Mouse (Mus musculus): ENCODE results near the gene Gnb1l. TPM values are rescaled to one million over a fixed set of nuclear protein-coding genes. Genes with fewer than 3 reads are reported as not detected.

The Gnb1l gene
- polyA plus RNA-seq, 2 experiments, result 6.0 to 7.7 TPM

DNA sequence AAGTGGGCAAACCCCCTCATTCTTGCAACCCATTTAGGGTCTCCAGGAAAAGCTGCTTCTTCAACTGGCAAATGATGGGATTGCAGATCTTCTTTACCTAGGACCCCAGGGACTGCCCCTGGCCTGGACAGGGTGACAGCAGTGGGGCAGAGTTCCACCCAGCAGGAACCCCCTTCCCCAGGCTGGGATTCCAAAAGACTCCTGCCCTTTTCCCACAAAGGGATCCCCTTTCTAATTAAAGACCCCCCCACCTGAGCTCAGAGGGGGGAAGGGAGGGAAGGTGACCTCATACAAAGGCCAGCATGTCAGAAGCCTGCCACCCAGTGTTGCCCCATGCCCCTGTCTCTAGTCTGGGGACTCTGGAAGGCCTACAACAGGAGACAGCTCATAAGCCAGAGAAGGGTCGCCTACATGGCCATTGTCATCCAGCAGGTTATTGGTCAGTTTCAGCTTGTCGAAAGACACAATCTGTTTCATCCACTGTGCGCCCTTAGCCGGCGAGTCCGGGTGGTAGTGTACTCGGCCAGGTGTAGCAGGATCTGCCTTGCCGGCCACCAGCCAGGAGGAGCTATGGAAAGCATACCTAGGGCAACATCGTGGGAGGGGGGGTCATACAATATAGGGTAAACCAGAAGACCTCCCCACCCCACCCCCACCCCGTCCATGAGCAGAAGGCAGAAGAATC, 85.3 kb downstream of the Gnb1l start:
- Histone ChIP-seq H3K9me3 (ENCODE audit: control insufficient read depth, low read length) (no peaks in the 10 kb centered on the region), H3K36me3 (replicated peaks; ENCODE audit: control insufficient read depth, insufficient read depth, low read depth) (no peaks in the 10 kb centered on the region), H3K27ac (no peak overlapping the region), H3K4me1 (replicated peaks; ENCODE audit: control insufficient read depth in 2 of 2, insufficient read depth in 2 of 2, low read length in 1 of 2) (no peaks in the 10 kb centered on the region), H3K4me2 (ENCODE audit: low read depth) (no peak overlapping the region), H3K27me3 (ENCODE audit: control insufficient read depth, insufficient read depth, low read length) (peaks cover 96% of the 10 kb centered on the region), H3K9ac (replicated peaks) (no peak overlapping the region), H3K4me3 (ENCODE audit: insufficient read depth in 1 of 2, low read depth in 2 of 2, low read length in 2 of 2) (no peak overlapping the region)
- ATAC-seq (ENCODE audit: insufficient read depth), result no peak
- WGBS (ENCODE audit: insufficient replicate concordance), result 21% methylated on average over 10 of the region's 10 CpGs
- DNase-seq (ENCODE audit: low read depth in 3 of 3, low spot score in 3 of 3), result no peak
- TF ChIP-seq EP300 (IDR thresholded peaks at IDR 0.05; ENCODE audit: low read depth), result no peak
- TF ChIP-seq CTCF (IDR thresholded peaks at IDR 0.05; ENCODE audit: low read depth), result no peak

DNA sequence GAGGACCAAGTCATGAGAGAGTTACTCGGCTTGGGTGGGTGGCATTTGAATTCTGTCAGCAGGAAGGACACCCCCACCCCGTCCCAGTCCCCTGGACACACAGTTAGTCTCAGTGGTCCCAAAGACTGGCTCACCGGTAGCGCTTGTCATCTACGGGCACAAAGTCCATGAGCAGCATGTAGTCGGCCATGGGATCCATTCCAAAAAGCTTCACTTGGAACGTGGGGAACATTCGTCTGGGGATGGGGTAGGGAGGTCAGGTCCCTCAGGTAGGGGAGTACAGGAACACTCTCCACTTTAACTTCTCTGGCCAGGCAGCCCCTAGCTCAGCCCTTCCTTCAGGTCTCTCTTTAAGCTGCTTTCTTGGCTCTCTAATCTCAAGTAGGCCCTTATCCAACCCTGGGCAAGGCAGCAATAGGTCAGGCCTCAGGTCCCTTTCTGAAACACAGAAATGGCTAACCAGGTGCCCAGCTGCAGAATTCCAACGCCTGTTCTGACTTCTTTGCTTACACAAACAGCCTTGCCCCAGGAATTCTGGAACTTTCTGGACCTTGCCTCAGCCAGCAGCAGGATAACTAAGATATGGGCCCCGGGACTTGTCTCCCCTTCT, 86.5 kb downstream of the Gnb1l start:
- DNase-seq (ENCODE audit: low read depth in 3 of 3, low spot score in 3 of 3) (no peak), ATAC-seq (ENCODE audit: insufficient read depth) (no peak)
- Histone ChIP-seq H3K9me3 (ENCODE audit: control insufficient read depth, low read length) (no peaks in the 10 kb centered on the region), H3K27ac (no peak overlapping the region), H3K27me3 (ENCODE audit: control insufficient read depth, insufficient read depth, low read length) (peaks cover 100% of the 10 kb centered on the region), H3K4me1 (replicated peaks; ENCODE audit: control insufficient read depth in 2 of 2, insufficient read depth in 2 of 2, low read length in 1 of 2) (no peaks in the 10 kb centered on the region), H3K36me3 (replicated peaks; ENCODE audit: control insufficient read depth, insufficient read depth, low read depth) (no peaks in the 10 kb centered on the region), H3K9ac (replicated peaks) (no peak overlapping the region), H3K4me2 (ENCODE audit: low read depth) (no peak overlapping the region), H3K4me3 (ENCODE audit: insufficient read depth in 1 of 2, low read depth in 2 of 2, low read length in 2 of 2) (no peak overlapping the region)
- TF ChIP-seq EP300 (IDR thresholded peaks at IDR 0.05; ENCODE audit: low read depth), result no peak
- no peak for TF ChIP-seq CTCF (IDR thresholded peaks at IDR 0.05; ENCODE audit: low read depth)
- WGBS (ENCODE audit: insufficient replicate concordance), result 37% methylated on average over 10 of the region's 10 CpGs

GRCm38 (mm10) chr16:18585676-18586075, 87.2 kb downstream of the Gnb1l start:
- Histone ChIP-seq H3K36me3 (replicated peaks; ENCODE audit: control insufficient read depth, insufficient read depth, low read depth) (no peaks in the 10 kb centered on the region), H3K4me3 (ENCODE audit: insufficient read depth in 1 of 2, low read depth in 2 of 2, low read length in 2 of 2) (no peak overlapping the region), H3K4me2 (ENCODE audit: low read depth) (no peak overlapping the region), H3K4me1 (replicated peaks; ENCODE audit: control insufficient read depth in 2 of 2, insufficient read depth in 2 of 2, low read length in 1 of 2) (no peaks in the 10 kb centered on the region), H3K9ac (replicated peaks) (no peak overlapping the region), H3K27me3 (ENCODE audit: control insufficient read depth, insufficient read depth, low read length) (peaks cover 100% of the 10 kb centered on the region), H3K9me3 (ENCODE audit: control insufficient read depth, low read length) (no peaks in the 10 kb centered on the region), H3K27ac (no peak overlapping the region)
- TF ChIP-seq CTCF (IDR thresholded peaks at IDR 0.05; ENCODE audit: low read depth) (no peak), EP300 (IDR thresholded peaks at IDR 0.05; ENCODE audit: low read depth) (no peak)
- DNase-seq (ENCODE audit: low read depth in 3 of 3, low spot score in 3 of 3) (no peak), ATAC-seq (ENCODE audit: insufficient read depth) (no peak)
- WGBS (ENCODE audit: insufficient replicate concordance), result 13% methylated on average over 10 of the region's 10 CpGs

DNA sequence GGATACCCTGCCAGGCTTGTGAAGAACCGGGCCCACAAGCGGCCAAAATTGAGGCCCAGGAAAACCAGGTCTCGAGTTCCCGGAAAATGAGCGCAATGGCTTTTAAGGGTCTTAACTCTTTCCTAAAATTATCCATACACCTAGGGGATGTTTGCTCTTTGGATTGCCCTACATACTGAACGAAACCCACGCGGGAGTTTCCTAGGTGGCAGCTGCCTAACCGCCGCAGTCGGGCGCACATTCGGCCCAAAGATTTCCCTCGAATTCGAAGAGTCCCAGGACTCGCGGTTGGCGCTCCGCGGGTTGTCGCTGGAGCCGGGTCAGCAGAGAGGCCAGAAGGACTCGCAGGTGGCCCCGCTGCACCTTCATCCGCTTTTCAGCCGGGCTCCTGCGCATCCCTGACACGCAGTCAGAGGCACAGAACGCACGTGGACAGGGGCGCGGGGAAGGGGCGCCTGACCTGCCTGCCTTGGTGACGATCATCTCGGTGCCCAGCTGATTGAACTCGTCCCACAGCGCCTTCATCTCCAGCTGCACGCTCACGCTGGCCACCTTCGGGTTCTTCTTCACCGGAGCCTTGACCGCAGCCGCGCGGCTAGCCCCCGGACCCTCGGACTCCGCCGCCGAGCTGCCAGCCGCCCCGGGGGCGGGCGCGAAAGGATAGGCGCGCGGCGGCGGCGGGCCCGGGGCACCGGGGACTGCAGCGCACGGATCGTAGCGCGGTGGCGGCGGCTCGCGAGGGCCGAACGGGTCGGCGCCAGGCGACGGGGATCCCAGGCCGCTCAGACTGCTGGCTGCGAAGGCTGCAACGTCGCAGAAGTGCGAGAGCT, 87.8 kb downstream of the Gnb1l start:
- 2% methylated on average over 81 of the region's 83 CpGs for WGBS (ENCODE audit: insufficient replicate concordance)
- ATAC-seq (ENCODE audit: insufficient read depth) (no peak), DNase-seq (ENCODE audit: low read depth in 3 of 3, low spot score in 3 of 3) (no peak)
- no peak overlapping the region for H3K9ac ChIP-seq (replicated peaks)
- no peaks in the 10 kb centered on the region for H3K36me3 ChIP-seq (replicated peaks; ENCODE audit: control insufficient read depth, insufficient read depth, low read depth)
- no peak overlapping the region for H3K27ac ChIP-seq
- no peaks in the 10 kb centered on the region for H3K9me3 ChIP-seq (ENCODE audit: control insufficient read depth, low read length)
- H3K4me1 ChIP-seq (replicated peaks; ENCODE audit: control insufficient read depth in 2 of 2, insufficient read depth in 2 of 2, low read length in 1 of 2), result no peaks in the 10 kb centered on the region
- peaks cover 100% of the 10 kb centered on the region for H3K27me3 ChIP-seq (ENCODE audit: control insufficient read depth, insufficient read depth, low read length)
- peak overlapping the region; percentile 28; the same call in 1 of the 2 replicates for H3K4me2 ChIP-seq (ENCODE audit: low read depth)
- H3K4me3 ChIP-seq (ENCODE audit: insufficient read depth in 1 of 2, low read depth in 2 of 2, low read length in 2 of 2), result peak overlapping the region in 1 of 2 experiments; percentile 25; a peak in 2 of 4 replicates
- TF ChIP-seq EP300 (IDR thresholded peaks at IDR 0.05; ENCODE audit: low read depth) (no peak), CTCF (IDR thresholded peaks at IDR 0.05; ENCODE audit: low read depth) (no peak)

Measured in liver, embryonic 14.5 days (tissue).